Mouse (Mus musculus) T-helper 17 cell (primary cell): ENCODE measurements around the gene Defb46.

Experiments used
- in situ Hi-C, 2 experiments: fragments of 300-600 bp; cut with MboI, MseI; formaldehyde crosslinking; loops; 1 replicate in 1 of 2; 2 replicates in 1 of 2; pipeline ENCODE4 v1.15.1; 2025; ENCODE audit warnings: high pct_unique_total_duplicates in 2 of 2

Gene Defb46

GRCm38 (mm10) chr8:19239616-19240015 is at the start of gene Defb46:
Gene Defb46 (plus strand): TSS chr8:19239916.
- in situ Hi-C loops, result no loop called here

GRCm38 (mm10) chr8:19225161-19225560 is 14.6 kb upstream of the Defb46 start, which contains the start of gene Defb6:
Gene Defb6 (plus strand): TSS chr8:19225478.
- in situ Hi-C loops, result no loop called here

GRCm38 (mm10) chr8:19238101-19238500 is 1.6 kb upstream of the Defb46 start:
- in situ Hi-C loops, result no loop called here

GRCm38 (mm10) chr8:19247280-19247679 is 7.6 kb downstream of the Defb46 start, which contains the start of gene Defb5:
Gene Defb5 (plus strand): TSS chr8:19247580.
- in situ Hi-C loops, result no loop called here

- in situ Hi-C loops, result loop anchor here in 1 of 2 experiments (25.0 kb wide), 1 partner anchor 654 kb away; the partner anchor contains the start of gene Gm31371
Measured at GRCm38 (mm10) chr8:19258136-19258535, 18.4 kb downstream of the Defb46 start.

- in situ Hi-C loops, result loop anchor here in 1 of 2 experiments (25.0 kb wide), 1 partner anchor 653 kb away; the partner anchor contains the start of gene Gm31371
Measured at GRCm38 (mm10) chr8:19259667-19260066, 20.0 kb downstream of the Defb46 start.
